Mouse (Mus musculus) myocyte (in vitro differentiated cells): ENCODE measurements around the gene Maco1.

Experiments
- E2F4 ChIP-seq: IDR thresholded peaks from one replicate; pipeline ENCODE4 v1.6.1; 2011; ENCODE audit warnings: mild to moderate bottlenecking, control low read depth, moderate library complexity; ENCODE audit not compliant: insufficient read depth
- MAX ChIP-seq: IDR thresholded peaks from one replicate; pipeline ENCODE4 v1.6.1; 2011; ENCODE audit warnings: low read depth, mild to moderate bottlenecking, control low read depth
- MYOD1 ChIP-seq, 3 experiments: IDR thresholded peaks; one replicate each; pipeline ENCODE4 v1.6.1; 2011; ENCODE audit warnings: control low read depth in 2 of 3, low read depth in 2 of 3, mild to moderate bottlenecking in 2 of 3, moderate library complexity in 1 of 3; ENCODE audit not compliant: insufficient read length in 2 of 3, control insufficient read depth in 1 of 3
- POLR2A ChIP-seq: IDR thresholded peaks from one replicate; pipeline ENCODE4 v1.6.1; 2011; ENCODE audit warnings: low read depth, mild to moderate bottlenecking, control low read depth, moderate library complexity; ENCODE audit not compliant: insufficient read length
- REST ChIP-seq: IDR thresholded peaks from one replicate; pipeline ENCODE4 v1.6.1; 2011; ENCODE audit warnings: mild to moderate bottlenecking, control low read depth, moderate library complexity; ENCODE audit not compliant: insufficient read depth, insufficient read length
- TCF12 ChIP-seq: IDR thresholded peaks from one replicate; pipeline ENCODE4 v1.6.1; 2011; ENCODE audit warnings: mild to moderate bottlenecking, control low read depth; ENCODE audit not compliant: poor library complexity, insufficient read depth, severe bottlenecking
- USF1 ChIP-seq: IDR thresholded peaks from one replicate; pipeline ENCODE4 v1.6.1; 2011; ENCODE audit warnings: low read depth, mild to moderate bottlenecking, control low read depth, moderate library complexity

- TF ChIP-seq E2F4 (no peak), POLR2A (no peak), USF1 (no peak), MAX (no peak), TCF12 (no peak), MYOD1 (IDR thresholded peaks at IDR 0.05; ENCODE audit: control insufficient read depth in 1 of 3, insufficient read length in 2 of 3, low read depth in 2 of 3) (no peak), REST (no peak)
Observed at GRCm38 (mm10) chr4:134817706-134818105, 35.4 kb downstream of the Maco1 start.
